Mouse (Mus musculus): ENCODE measurements around the gene Hnrnpl.
A peak's percentile ranks its signal among the peaks of the same experiment; 100 is the strongest.

DNA sequence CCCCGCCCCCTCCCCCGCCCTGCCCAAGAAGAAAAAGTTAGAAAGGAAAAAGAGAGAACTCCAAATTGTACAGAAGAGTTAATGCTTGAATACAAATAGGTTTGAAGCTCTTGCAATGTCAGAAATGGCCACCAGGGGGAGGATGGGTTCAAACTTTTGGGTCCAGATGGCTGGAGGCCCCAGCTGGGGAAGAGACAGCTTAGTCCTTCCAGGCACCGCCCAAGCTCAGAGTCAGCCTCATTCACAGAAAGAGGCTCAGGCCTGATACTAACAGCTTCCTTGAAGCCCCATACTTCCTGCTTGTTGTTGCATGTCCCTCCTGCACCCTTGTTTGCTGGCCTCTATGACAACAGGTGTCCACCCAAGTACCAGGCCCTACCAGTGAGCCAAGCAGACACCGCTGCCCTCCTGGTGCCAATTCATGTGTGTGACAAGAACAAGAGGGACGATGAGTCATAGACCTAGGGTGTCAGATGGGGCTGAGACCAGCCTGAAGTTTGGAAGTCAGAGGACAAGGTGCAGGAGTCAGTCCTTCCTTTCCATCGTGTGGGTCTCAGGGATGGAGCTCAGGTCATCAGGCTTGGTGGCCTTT, 28.2 kb upstream of the Hnrnpl start:
- no peak for TF ChIP-seq POLR2A (IDR thresholded peaks at IDR 0.05; ENCODE audit: borderline replicate concordance, control insufficient read depth, low read depth, low read length)
- peak; percentile 70 for TF ChIP-seq CTCF (IDR thresholded peaks at IDR 0.05; ENCODE audit: control insufficient read depth, insufficient read depth, low read length)
